Mouse (Mus musculus): ENCODE results near the gene Olfr160.

DNA sequence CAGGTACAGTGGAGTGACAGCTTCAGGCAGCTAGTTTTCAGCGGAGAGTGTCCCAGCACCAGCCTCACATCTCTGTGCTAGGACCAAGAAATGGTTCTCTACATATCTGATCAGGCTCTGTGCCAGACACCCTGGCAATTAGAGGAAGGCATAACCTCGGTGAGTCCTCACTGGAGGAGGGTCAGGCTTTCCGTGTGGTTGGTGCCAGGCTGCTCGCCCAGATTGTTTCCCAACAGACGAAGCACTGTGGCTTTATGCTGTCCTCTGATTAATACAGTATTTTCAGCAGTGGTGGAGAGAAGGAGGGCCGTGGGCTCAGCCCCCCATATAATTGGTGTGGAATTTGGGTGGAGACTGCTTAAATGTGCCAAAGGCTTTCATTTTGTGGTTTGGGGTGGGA is 46.9 kb downstream of the Olfr160 start, which contains the start of gene Panx3:
- no peak for TF ChIP-seq CTCF (IDR thresholded peaks at IDR 0.05; ENCODE audit: borderline replicate concordance, insufficient read depth, low read depth, low read length)
- no peak for TF ChIP-seq POLR2A (IDR thresholded peaks at IDR 0.05; ENCODE audit: borderline replicate concordance, insufficient read depth, low read length)
